Mouse (Mus musculus): ENCODE results near the gene Hoxd9. TPM values are rescaled to one million over a fixed set of nuclear protein-coding genes. Genes with fewer than 3 reads are reported as not detected.
A peak's percentile ranks its signal among the peaks of the same experiment; 100 is the strongest.

The Hoxd9 gene
- polyA plus RNA-seq, 1 experiment from 2014 or later = not detected

DNA sequence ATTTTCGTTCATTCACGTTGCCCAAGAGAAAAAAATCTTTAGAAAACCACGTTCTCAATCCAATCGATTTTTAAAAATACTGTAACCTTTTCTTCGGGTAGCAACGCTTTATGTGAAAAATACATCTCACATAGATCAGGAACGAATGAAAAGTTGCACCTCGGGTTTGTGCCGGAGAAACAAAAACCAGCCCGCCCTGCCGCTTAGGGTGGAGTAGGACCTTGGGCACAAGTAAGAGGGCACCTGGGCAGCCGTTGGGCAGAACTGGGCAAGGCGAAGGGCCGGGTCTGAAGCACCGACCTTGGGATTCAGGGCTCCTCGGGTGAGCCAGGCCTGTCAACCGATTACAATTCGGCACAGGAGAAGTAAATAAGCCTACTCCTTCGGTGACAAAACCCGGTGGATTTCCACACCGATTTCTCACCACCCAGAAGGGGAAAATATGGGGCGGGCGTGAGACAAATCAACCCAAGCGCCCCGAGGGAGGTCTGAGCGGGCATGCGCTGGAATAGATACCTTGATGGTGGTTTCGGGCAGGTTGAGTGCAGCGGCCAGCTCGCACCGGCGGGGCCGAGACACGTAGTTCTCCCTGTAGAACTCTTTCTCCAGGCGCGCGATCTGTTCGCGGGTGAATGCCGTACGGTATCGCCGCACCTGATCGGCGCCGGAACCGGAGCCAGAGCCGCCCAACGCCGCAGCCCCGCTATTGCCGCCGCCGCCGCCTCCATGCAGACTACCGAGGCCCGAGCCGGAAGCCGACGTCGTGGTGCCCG is 40.1 kb upstream of the Hoxd9 start:
- no peak overlapping the region for H3K9ac ChIP-seq (ENCODE audit: low read depth, low read length)
- no peak for ATAC-seq (replicated peaks; ENCODE audit: insufficient number of reproducible peaks, low FRiP score, low TSS enrichment)
- H3K4me3 ChIP-seq (ENCODE audit: low read depth, low read length) = peak overlapping the region; percentile 26; the same call in 1 of the 2 replicates
- no peaks in the 10 kb centered on the region for H3K36me3 ChIP-seq (ENCODE audit: control insufficient read depth, insufficient read depth, low read length)
- H3K4me2 ChIP-seq = peak overlapping the region; percentile 37
- WGBS (ENCODE audit: insufficient replicate concordance) = 3% methylated on average over 62 of the region's 62 CpGs
- H3K9me3 ChIP-seq (replicated peaks; ENCODE audit: control insufficient read depth, low read length) = no peaks in the 10 kb centered on the region
- H3K4me1 ChIP-seq (ENCODE audit: control insufficient read depth, insufficient read depth, low read length) = peaks cover 4% of the 10 kb centered on the region; the same call in 1 of the 2 replicates
- H3K27me3 ChIP-seq (ENCODE audit: control insufficient read depth, insufficient read depth, low read length) = peaks cover 87% of the 10 kb centered on the region
- H3K27ac ChIP-seq (ENCODE audit: low read depth, low read length) = no peak overlapping the region

DNA sequence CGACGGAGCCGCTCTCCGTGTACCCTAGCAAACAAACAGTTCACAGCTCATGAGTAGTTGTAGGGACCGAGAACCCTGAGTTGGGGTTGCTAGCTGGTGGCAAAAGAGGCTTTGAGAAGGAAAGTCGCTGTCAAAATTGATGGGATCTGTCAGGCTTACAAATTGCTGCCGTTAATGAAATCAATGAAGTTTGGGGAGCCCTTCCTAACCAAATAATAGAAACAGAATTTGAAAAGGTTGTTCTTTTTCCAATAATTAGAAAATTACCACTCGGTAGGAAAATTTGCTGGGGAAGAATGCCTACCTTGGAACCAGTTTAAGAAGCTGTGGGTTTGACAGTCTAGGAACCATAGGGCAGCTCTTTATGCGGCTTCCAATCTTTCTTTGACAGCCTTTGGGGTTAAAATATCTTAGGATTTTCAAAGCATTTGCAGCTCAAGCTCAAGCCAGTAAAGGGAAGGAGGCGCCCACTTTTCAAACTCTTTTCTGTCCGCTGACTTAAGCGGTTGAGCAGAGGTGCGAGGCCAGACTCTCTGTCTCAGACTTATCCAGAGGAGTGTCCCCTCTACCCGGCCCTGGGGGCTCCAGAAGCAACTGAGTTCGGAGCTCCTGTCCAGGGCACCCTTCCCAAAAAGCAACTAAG is 39.4 kb upstream of the Hoxd9 start:
- H3K36me3 ChIP-seq (ENCODE audit: control insufficient read depth, insufficient read depth, low read length) = no peaks in the 10 kb centered on the region
- no peak overlapping the region for H3K9ac ChIP-seq (ENCODE audit: low read depth, low read length)
- H3K27ac ChIP-seq (ENCODE audit: low read depth, low read length) = no peak overlapping the region
- WGBS (ENCODE audit: insufficient replicate concordance) = 2% methylated on average over 15 of the region's 15 CpGs
- ATAC-seq (replicated peaks; ENCODE audit: insufficient number of reproducible peaks, low FRiP score, low TSS enrichment) = no peak
- H3K4me3 ChIP-seq (ENCODE audit: low read depth, low read length) = peak overlapping the region; percentile 26; the same call in 1 of the 2 replicates
- peaks cover 4% of the 10 kb centered on the region; the same call in 1 of the 2 replicates for H3K4me1 ChIP-seq (ENCODE audit: control insufficient read depth, insufficient read depth, low read length)
- H3K9me3 ChIP-seq (replicated peaks; ENCODE audit: control insufficient read depth, low read length) = no peaks in the 10 kb centered on the region
- peak overlapping the region; percentile 37 for H3K4me2 ChIP-seq
- H3K27me3 ChIP-seq (ENCODE audit: control insufficient read depth, insufficient read depth, low read length) = peaks cover 91% of the 10 kb centered on the region

DNA sequence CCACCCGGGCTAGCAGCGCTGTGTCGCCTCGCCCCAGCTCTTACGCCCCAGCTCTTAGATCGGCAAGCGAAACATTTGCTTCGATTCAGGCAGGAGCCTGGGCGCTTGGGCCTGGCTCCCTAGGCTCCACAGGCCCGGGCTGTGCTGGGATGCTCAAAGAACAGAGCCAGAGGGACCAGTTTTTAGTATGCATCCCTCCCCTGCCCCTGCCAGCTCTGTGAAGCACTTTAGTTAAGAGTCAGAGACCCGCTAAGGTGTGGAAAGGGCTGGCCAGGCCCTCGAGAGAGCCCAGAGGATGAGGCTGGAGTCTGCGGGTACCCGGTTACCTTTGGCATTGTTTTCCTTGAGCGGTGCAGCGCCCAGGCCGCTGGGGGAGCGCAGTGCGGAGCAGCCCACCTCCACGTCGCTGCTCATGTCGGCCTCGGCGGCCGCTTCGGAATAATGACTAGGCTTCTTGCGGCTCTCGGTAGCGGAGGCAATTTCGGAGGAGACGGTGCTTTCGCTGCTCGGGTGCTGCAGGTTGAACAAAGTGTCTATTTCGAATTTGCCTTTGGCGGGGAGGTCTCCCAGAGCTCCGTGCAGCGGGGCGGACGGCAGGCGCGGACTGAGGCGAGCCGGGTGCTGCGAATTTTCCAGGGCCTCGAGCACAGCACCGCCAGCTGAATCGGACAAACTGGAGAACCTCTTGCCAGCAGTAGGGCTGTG is 38.7 kb upstream of the Hoxd9 start:
- H3K4me3 ChIP-seq (ENCODE audit: low read depth, low read length) = no peak overlapping the region
- no peak overlapping the region for H3K27ac ChIP-seq (ENCODE audit: low read depth, low read length)
- peaks cover 96% of the 10 kb centered on the region for H3K27me3 ChIP-seq (ENCODE audit: control insufficient read depth, insufficient read depth, low read length)
- no peak for ATAC-seq (replicated peaks; ENCODE audit: insufficient number of reproducible peaks, low FRiP score, low TSS enrichment)
- H3K4me1 ChIP-seq (ENCODE audit: control insufficient read depth, insufficient read depth, low read length) = peaks cover 4% of the 10 kb centered on the region; the same call in 1 of the 2 replicates
- H3K9ac ChIP-seq (ENCODE audit: low read depth, low read length) = no peak overlapping the region
- no peak overlapping the region for H3K4me2 ChIP-seq
- no peaks in the 10 kb centered on the region for H3K36me3 ChIP-seq (ENCODE audit: control insufficient read depth, insufficient read depth, low read length)
- no peaks in the 10 kb centered on the region for H3K9me3 ChIP-seq (replicated peaks; ENCODE audit: control insufficient read depth, low read length)
- WGBS (ENCODE audit: insufficient replicate concordance) = under 1% methylated on average over 47 of the region's 47 CpGs

DNA sequence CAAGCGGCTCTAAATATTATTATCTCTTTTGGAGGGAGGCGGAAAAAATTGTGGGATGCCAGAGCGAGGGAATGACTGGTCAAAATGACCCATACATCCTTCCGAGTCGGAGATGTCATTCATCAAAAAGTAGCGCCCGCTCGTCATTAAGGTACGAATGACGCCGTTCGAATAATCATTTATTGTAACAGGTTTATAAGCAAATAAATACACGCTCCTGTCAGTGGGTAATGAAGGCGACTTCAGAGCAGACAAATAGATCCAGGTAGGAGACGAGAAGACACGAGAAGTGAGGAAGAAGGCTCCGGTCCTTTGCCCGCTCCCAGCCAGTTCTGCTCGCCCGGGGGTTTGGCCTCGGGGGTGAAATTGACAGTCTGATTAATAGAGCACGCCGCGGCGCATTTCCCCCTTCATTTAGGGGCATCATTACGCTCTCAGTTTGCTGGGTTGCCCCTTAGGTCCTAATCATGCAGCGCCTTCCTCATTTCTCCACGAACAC is 38.0 kb upstream of the Hoxd9 start, which contains the start of gene Evx2:
Gene Evx2, minus strand, starts transcription at position 51 of the 499 bp plus-strand sequence.
- WGBS (ENCODE audit: insufficient replicate concordance) = 2% methylated on average over 28 of the region's 28 CpGs
- H3K27me3 ChIP-seq (ENCODE audit: control insufficient read depth, insufficient read depth, low read length) = peaks cover 96% of the 10 kb centered on the region
- no peak within 1 kb of the TSS for H3K27ac ChIP-seq (ENCODE audit: low read depth, low read length)
- no peak for ATAC-seq (replicated peaks; ENCODE audit: insufficient number of reproducible peaks, low FRiP score, low TSS enrichment)
- no peaks in the 10 kb centered on the region for H3K9me3 ChIP-seq (replicated peaks; ENCODE audit: control insufficient read depth, low read length)
- H3K9ac ChIP-seq (ENCODE audit: low read depth, low read length) = no peak within 1 kb of the TSS
- H3K4me3 ChIP-seq (ENCODE audit: low read depth, low read length) = no peak within 1 kb of the TSS
- H3K36me3 ChIP-seq (ENCODE audit: control insufficient read depth, insufficient read depth, low read length) = no peaks in the 10 kb centered on the region
- H3K4me1 ChIP-seq (ENCODE audit: control insufficient read depth, insufficient read depth, low read length) = peaks cover 4% of the 10 kb centered on the region; the same call in 1 of the 2 replicates
- no peak within 1 kb of the TSS for H3K4me2 ChIP-seq

DNA sequence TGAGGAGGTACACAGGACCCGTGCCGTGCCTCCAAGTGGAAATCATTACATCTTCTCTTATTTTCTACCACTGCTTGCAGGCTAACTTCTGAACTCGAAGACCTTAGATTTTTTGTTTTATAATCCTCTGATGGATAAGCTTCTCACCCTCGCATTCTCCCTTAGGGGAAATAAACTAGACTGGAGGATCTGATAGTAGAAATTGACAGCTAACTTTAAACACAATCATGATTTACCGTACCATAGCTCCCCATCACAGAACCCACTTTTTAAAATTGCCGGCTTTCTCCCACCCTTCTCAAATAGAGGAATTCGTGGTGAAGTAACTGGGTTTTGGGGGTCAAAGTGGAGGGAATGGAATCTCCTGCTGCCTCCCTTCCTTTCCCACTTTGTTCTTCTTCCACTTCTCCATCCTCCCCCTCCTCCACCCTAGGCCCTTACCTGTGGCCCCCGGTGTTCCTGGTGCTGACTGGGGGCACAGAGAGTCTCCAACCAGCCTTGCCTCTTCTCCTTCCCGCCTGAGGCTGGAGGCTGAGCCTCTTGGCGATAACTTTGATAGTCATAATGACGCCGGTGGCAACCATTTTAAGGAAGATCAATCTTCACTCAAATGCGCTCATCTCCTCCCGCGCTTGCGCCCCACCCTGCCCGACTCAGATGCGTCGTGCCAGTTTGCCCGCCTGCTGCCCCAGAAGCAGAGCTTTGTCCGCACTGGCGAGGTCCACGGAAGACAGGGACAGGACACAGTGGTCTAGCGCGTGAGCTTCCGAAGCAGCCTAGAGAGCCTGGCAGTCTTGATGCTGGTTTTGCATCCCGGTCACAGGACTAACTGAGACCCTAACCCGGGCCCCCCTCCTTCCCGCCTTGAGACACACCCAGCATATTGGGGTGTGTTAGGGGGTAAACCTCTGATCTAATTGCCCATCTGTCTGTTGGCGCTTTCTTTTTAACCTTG is 36.8 kb upstream of the Hoxd9 start:
- Histone ChIP-seq H3K27ac (ENCODE audit: low read depth, low read length) (no peak overlapping the region), H3K36me3 (ENCODE audit: control insufficient read depth, insufficient read depth, low read length) (no peaks in the 10 kb centered on the region), H3K4me3 (ENCODE audit: low read depth, low read length) (no peak overlapping the region; the same call in 1 of the 2 replicates), H3K4me2 (no peak overlapping the region), H3K9me3 (replicated peaks; ENCODE audit: control insufficient read depth, low read length) (no peaks in the 10 kb centered on the region), H3K9ac (ENCODE audit: low read depth, low read length) (no peak overlapping the region), H3K27me3 (ENCODE audit: control insufficient read depth, insufficient read depth, low read length) (peaks cover 93% of the 10 kb centered on the region), H3K4me1 (ENCODE audit: control insufficient read depth, insufficient read depth, low read length) (peaks cover 4% of the 10 kb centered on the region; the same call in 1 of the 2 replicates)
- 4% methylated on average over 30 of the region's 30 CpGs for WGBS (ENCODE audit: insufficient replicate concordance)
- ATAC-seq (replicated peaks; ENCODE audit: insufficient number of reproducible peaks, low FRiP score, low TSS enrichment) = no peak

DNA sequence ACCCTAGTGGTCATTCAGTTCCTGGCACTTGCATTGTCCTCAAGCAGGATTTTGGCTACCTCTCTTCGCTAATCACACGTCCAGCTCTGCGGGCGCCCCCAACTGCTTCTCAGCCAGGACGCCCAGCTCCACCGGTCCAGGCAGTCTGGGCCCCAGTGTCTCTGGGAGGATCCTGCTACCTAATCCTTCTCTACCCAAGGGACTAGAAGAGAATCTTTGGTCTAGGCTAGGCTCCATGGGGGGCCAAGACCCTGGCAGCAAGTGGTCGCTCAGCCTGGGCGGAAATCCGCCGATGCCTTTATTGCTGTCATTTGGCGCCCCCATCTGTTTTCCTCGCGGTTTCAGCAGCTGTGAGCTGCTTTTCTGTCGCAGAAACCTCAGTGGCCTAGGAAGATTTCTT is 35.8 kb upstream of the Hoxd9 start:
- no peaks in the 10 kb centered on the region for H3K36me3 ChIP-seq (ENCODE audit: control insufficient read depth, insufficient read depth, low read length)
- ATAC-seq (replicated peaks; ENCODE audit: insufficient number of reproducible peaks, low FRiP score, low TSS enrichment) = 0 out of 2 replicates have a peak, but pooled peaks have one; percentile 42
- no peak overlapping the region for H3K27ac ChIP-seq (ENCODE audit: low read depth, low read length)
- 1% methylated on average over 14 of the region's 14 CpGs for WGBS (ENCODE audit: insufficient replicate concordance)
- H3K27me3 ChIP-seq (ENCODE audit: control insufficient read depth, insufficient read depth, low read length) = peaks cover 92% of the 10 kb centered on the region
- H3K4me3 ChIP-seq (ENCODE audit: low read depth, low read length) = peak overlapping the region; percentile 6; the same call in 1 of the 2 replicates
- peaks cover 4% of the 10 kb centered on the region; the same call in 1 of the 2 replicates for H3K4me1 ChIP-seq (ENCODE audit: control insufficient read depth, insufficient read depth, low read length)
- no peak overlapping the region for H3K9ac ChIP-seq (ENCODE audit: low read depth, low read length)
- peak overlapping the region; percentile 53 for H3K4me2 ChIP-seq
- H3K9me3 ChIP-seq (replicated peaks; ENCODE audit: control insufficient read depth, low read length) = no peaks in the 10 kb centered on the region

DNA sequence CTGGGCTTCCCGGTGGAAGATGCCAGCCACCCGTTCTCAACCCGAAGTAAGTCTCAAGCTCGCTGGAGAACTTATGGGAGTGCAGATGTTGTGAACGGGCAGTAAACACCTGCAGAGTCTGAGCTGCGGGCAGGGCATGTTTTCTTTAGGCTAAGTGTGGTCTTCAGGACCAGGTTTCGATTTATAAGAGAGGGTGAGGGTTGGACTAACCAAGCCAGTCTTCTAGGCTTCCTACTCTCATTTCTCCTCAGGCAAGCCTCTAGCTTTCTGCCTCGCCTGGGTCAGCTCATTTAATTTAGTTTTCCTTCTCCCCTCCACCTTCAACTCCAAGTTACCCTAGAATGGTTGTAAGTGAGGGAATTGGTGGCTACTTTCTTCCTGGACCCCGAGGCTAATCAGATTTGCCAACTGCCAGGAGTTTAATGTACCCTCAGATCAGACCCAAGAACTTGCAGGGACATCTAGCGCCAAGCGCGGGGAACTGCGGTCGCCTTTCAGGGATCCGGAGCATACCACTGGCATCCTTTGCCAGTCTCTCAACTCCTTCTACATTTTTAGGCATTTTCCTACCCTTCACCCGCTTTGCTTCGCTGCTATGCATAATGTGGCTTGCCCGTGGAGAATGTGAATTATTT is 34.1 kb upstream of the Hoxd9 start:
- Histone ChIP-seq H3K9ac (ENCODE audit: low read depth, low read length) (no peak overlapping the region), H3K4me2 (no peak overlapping the region), H3K27me3 (ENCODE audit: control insufficient read depth, insufficient read depth, low read length) (peaks cover 94% of the 10 kb centered on the region), H3K9me3 (replicated peaks; ENCODE audit: control insufficient read depth, low read length) (no peaks in the 10 kb centered on the region), H3K36me3 (ENCODE audit: control insufficient read depth, insufficient read depth, low read length) (no peaks in the 10 kb centered on the region), H3K27ac (ENCODE audit: low read depth, low read length) (no peak overlapping the region), H3K4me1 (ENCODE audit: control insufficient read depth, insufficient read depth, low read length) (peaks cover 7% of the 10 kb centered on the region; the same call in 1 of the 2 replicates), H3K4me3 (ENCODE audit: low read depth, low read length) (no peak overlapping the region)
- 6% methylated on average over 18 of the region's 18 CpGs for WGBS (ENCODE audit: insufficient replicate concordance)
- no peak for ATAC-seq (replicated peaks; ENCODE audit: insufficient number of reproducible peaks, low FRiP score, low TSS enrichment)

Data from heart, embryonic 11.5 days (tissue).